Mouse (Mus musculus): ENCODE data around the gene Pou3f3. TPM values are rescaled to one million over a fixed set of nuclear protein-coding genes. Genes with fewer than 3 reads are reported as not detected.

Gene Pou3f3
- polyA plus RNA-seq, 1 experiment from 2014 or later, result 12.4 TPM

- H3K36me3 ChIP-seq (ENCODE audit: insufficient read depth, low read length), result no peaks in the 10 kb centered on the region
- ATAC-seq (replicated peaks; ENCODE audit: low FRiP score, low read depth) (no peak), DNase-seq (ENCODE audit: low spot score) (peak; percentile 68)
- H3K4me2 ChIP-seq (ENCODE audit: low read length), result no peak overlapping the region
- peak; percentile 51; the same call in 1 of the 2 replicates for TF ChIP-seq CTCF (IDR thresholded peaks at IDR 0.05; ENCODE audit: low read depth)
- no peak overlapping the region for H3K4me3 ChIP-seq (replicated peaks; ENCODE audit: low read depth, low read length)
- no peak overlapping the region for H3K27ac ChIP-seq
- peaks cover 12% of the 10 kb centered on the region; the same call in 1 of the 2 replicates for H3K27me3 ChIP-seq (ENCODE audit: insufficient read depth, low read length)
- no peak overlapping the region for H3K9ac ChIP-seq (ENCODE audit: low read depth, low read length)
- no peaks in the 10 kb centered on the region for H3K9me3 ChIP-seq (replicated peaks; ENCODE audit: low read length)
- H3K4me1 ChIP-seq (replicated peaks; ENCODE audit: insufficient read depth, low read length), result no peaks in the 10 kb centered on the region
- WGBS, result 18% methylated on average over 5 of the region's 5 CpGs
Observed at GRCm38 (mm10) chr1:42718549-42718948, 23.0 kb downstream of the Pou3f3 start.

GRCm38 (mm10) chr1:42721353-42721752 is 25.8 kb downstream of the Pou3f3 start:
- no peaks in the 10 kb centered on the region for H3K27me3 ChIP-seq (ENCODE audit: insufficient read depth, low read length)
- H3K4me3 ChIP-seq (replicated peaks; ENCODE audit: low read depth, low read length), result no peak overlapping the region
- H3K27ac ChIP-seq, result no peak overlapping the region
- H3K4me2 ChIP-seq (ENCODE audit: low read length), result no peak overlapping the region
- no peak for DNase-seq (ENCODE audit: low spot score)
- WGBS, result 74% methylated on average over 5 of the region's 5 CpGs
- H3K9ac ChIP-seq (ENCODE audit: low read depth, low read length), result no peak overlapping the region
- no peaks in the 10 kb centered on the region for H3K36me3 ChIP-seq (ENCODE audit: insufficient read depth, low read length)
- no peak for TF ChIP-seq CTCF (IDR thresholded peaks at IDR 0.05; ENCODE audit: low read depth)
- ATAC-seq (replicated peaks; ENCODE audit: low FRiP score, low read depth), result no peak
- no peaks in the 10 kb centered on the region for H3K4me1 ChIP-seq (replicated peaks; ENCODE audit: insufficient read depth, low read length)
- no peaks in the 10 kb centered on the region for H3K9me3 ChIP-seq (replicated peaks; ENCODE audit: low read length)

DNA sequence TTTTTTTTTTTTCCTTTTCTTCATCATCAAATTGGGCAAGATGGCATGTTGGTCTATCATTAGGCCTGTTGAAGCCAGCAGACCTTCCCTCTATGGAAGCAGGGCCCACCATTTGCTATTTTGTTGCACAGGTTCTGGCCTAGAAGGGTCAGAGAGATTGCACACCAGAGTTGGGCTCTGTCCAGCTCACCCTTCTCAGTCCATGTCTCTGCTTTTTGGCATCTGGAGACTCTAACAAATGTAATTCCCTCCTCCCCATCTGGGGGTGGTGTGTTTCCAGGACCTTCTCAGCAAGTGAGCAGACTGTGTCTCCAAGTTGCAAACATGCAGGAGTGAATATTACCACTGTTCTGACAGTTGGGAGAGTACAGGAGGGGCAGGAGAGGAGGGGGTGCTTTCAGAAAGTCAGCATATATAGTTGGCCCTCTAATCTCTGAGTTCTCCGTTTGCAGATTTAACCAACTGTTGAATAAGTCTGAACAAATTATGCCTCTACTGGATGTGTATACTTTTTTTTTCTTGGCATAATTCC is 28.3 kb downstream of the Pou3f3 start:
- H3K9ac ChIP-seq (ENCODE audit: low read depth, low read length), result no peak overlapping the region
- no peak for DNase-seq (ENCODE audit: low spot score)
- no peaks in the 10 kb centered on the region for H3K4me1 ChIP-seq (replicated peaks; ENCODE audit: insufficient read depth, low read length)
- H3K9me3 ChIP-seq (replicated peaks; ENCODE audit: low read length), result no peaks in the 10 kb centered on the region
- no peak overlapping the region for H3K4me2 ChIP-seq (ENCODE audit: low read length)
- no peak overlapping the region for H3K4me3 ChIP-seq (replicated peaks; ENCODE audit: low read depth, low read length)
- 91% methylated on average over 1 of the region's 1 CpGs for WGBS
- H3K27ac ChIP-seq, result no peak overlapping the region
- TF ChIP-seq CTCF (IDR thresholded peaks at IDR 0.05; ENCODE audit: low read depth), result no peak
- no peaks in the 10 kb centered on the region for H3K27me3 ChIP-seq (ENCODE audit: insufficient read depth, low read length)
- H3K36me3 ChIP-seq (ENCODE audit: insufficient read depth, low read length), result no peaks in the 10 kb centered on the region
- no peak for ATAC-seq (replicated peaks; ENCODE audit: low FRiP score, low read depth)

DNA sequence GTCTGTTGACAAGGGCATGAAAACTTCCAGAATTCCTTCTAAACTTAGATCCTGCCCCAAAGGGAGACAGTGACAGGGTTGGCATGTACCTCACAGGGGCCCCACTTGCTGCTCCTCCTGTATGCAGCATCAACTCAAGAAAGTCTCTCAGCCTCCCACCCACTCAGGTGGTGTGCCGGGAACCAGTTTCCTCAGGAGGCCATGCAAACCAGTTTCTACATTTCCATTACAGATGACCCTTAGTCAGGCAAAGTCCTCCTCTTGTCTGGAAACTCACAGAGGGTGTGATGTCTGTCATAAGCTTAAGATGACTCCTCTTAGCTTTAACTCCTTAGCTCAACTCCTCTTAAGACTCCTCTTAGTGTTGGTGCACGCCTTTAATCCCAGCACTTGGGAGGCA is 29.3 kb downstream of the Pou3f3 start:
- no peaks in the 10 kb centered on the region for H3K36me3 ChIP-seq (ENCODE audit: insufficient read depth, low read length)
- TF ChIP-seq CTCF (IDR thresholded peaks at IDR 0.05; ENCODE audit: low read depth), result no peak
- DNase-seq (ENCODE audit: low spot score), result no peak
- WGBS, result 88% methylated on average over 2 of the region's 2 CpGs
- no peak overlapping the region for H3K4me2 ChIP-seq (ENCODE audit: low read length)
- no peak overlapping the region for H3K4me3 ChIP-seq (replicated peaks; ENCODE audit: low read depth, low read length)
- H3K27ac ChIP-seq, result no peak overlapping the region
- H3K27me3 ChIP-seq (ENCODE audit: insufficient read depth, low read length), result no peaks in the 10 kb centered on the region
- no peaks in the 10 kb centered on the region for H3K4me1 ChIP-seq (replicated peaks; ENCODE audit: insufficient read depth, low read length)
- H3K9me3 ChIP-seq (replicated peaks; ENCODE audit: low read length), result no peaks in the 10 kb centered on the region
- H3K9ac ChIP-seq (ENCODE audit: low read depth, low read length), result no peak overlapping the region
- no peak for ATAC-seq (replicated peaks; ENCODE audit: low FRiP score, low read depth)

GRCm38 (mm10) chr1:42727161-42727560 is 31.6 kb downstream of the Pou3f3 start:
- TF ChIP-seq CTCF (IDR thresholded peaks at IDR 0.05; ENCODE audit: low read depth), result no peak

GRCm38 (mm10) chr1:42727676-42728075 is 32.1 kb downstream of the Pou3f3 start:
- no peak overlapping the region for H3K4me3 ChIP-seq (replicated peaks; ENCODE audit: low read depth, low read length)

More at GRCm38 (mm10) chr1:42727161-42727560, 31.6 kb downstream of the Pou3f3 start:
- DNase-seq (ENCODE audit: low spot score) (no peak), ATAC-seq (replicated peaks; ENCODE audit: low FRiP score, low read depth) (no peak)
- H3K9ac ChIP-seq (ENCODE audit: low read depth, low read length), result no peak overlapping the region
- no peaks in the 10 kb centered on the region for H3K36me3 ChIP-seq (ENCODE audit: insufficient read depth, low read length)
- H3K4me3 ChIP-seq (replicated peaks; ENCODE audit: low read depth, low read length), result no peak overlapping the region
- H3K4me1 ChIP-seq (replicated peaks; ENCODE audit: insufficient read depth, low read length), result no peaks in the 10 kb centered on the region
- WGBS, result 83% methylated on average over 5 of the region's 5 CpGs
- no peak overlapping the region for H3K27ac ChIP-seq
- H3K9me3 ChIP-seq (replicated peaks; ENCODE audit: low read length), result no peaks in the 10 kb centered on the region
- no peak overlapping the region for H3K4me2 ChIP-seq (ENCODE audit: low read length)
- H3K27me3 ChIP-seq (ENCODE audit: insufficient read depth, low read length), result no peaks in the 10 kb centered on the region

More at GRCm38 (mm10) chr1:42727676-42728075, 32.1 kb downstream of the Pou3f3 start:
- Histone ChIP-seq H3K9ac (ENCODE audit: low read depth, low read length) (no peak overlapping the region), H3K9me3 (replicated peaks; ENCODE audit: low read length) (no peaks in the 10 kb centered on the region), H3K27ac (no peak overlapping the region), H3K27me3 (ENCODE audit: insufficient read depth, low read length) (no peaks in the 10 kb centered on the region), H3K36me3 (ENCODE audit: insufficient read depth, low read length) (no peaks in the 10 kb centered on the region), H3K4me2 (ENCODE audit: low read length) (no peak overlapping the region), H3K4me1 (replicated peaks; ENCODE audit: insufficient read depth, low read length) (no peaks in the 10 kb centered on the region)
- ATAC-seq (replicated peaks; ENCODE audit: low FRiP score, low read depth), result no peak
- no peak for DNase-seq (ENCODE audit: low spot score)
- no peak for TF ChIP-seq CTCF (IDR thresholded peaks at IDR 0.05; ENCODE audit: low read depth)
- 53% methylated on average over 7 of the region's 7 CpGs for WGBS
